Mouse (Mus musculus) neural tube, embryonic 14.5 days (tissue): Measurements from ENCODE around the gene Sgcb. TPM values are rescaled to one million over a fixed set of nuclear protein-coding genes. Genes with fewer than 3 reads are reported as not detected.

Experiments
- ATAC-seq: fragments of 200-750 bp; cut with Nextera tagmentation; 2 replicates; pipeline ENCODE4 v1.8.0; 2017; ENCODE audit warnings: low read depth, mild to moderate bottlenecking, moderate TSS enrichment, moderate library complexity
- H3K27ac ChIP-seq: fragments of 300-500 bp; sonication (generic); 2 replicates; pipeline ENCODE4 v1.5.1; 2014; ENCODE audit warnings: low read depth, mild to moderate bottlenecking, control low read depth, low read length, moderate library complexity, mixed read lengths
- H3K27me3 ChIP-seq: fragments of 300-500 bp; sonication (generic); 2 replicates; pipeline ENCODE4 v1.6.1; 2014; ENCODE audit warnings: low read length; ENCODE audit not compliant: control insufficient read depth, insufficient read depth
- H3K36me3 ChIP-seq: fragments of 300-500 bp; sonication (generic); 2 replicates; pipeline ENCODE4 v1.6.1; 2014; ENCODE audit warnings: low read length, mixed read lengths; ENCODE audit not compliant: control insufficient read depth, insufficient read depth
- H3K4me1 ChIP-seq: fragments of 300-500 bp; sonication (generic); 2 replicates; pipeline ENCODE4 v1.6.1; 2014; ENCODE audit warnings: low read length; ENCODE audit not compliant: control insufficient read depth, insufficient read depth
- H3K4me2 ChIP-seq: fragments of 300-500 bp; sonication (generic); 2 replicates; pipeline ENCODE4 v1.6.1; 2014; ENCODE audit warnings: mild to moderate bottlenecking, low read depth, low read length, control low read depth
- H3K4me3 ChIP-seq: fragments of 300-500 bp; sonication (generic); 2 replicates; pipeline ENCODE4 v1.5.1; 2014; ENCODE audit warnings: low read depth, low read length, control low read depth, mixed read lengths
- H3K9ac ChIP-seq: fragments of 300-500 bp; sonication (generic); replicated peaks from 2 replicates; pipeline ENCODE4 v1.6.1; 2014; ENCODE audit warnings: low read depth, mild to moderate bottlenecking, control low read depth, low read length, mixed read lengths
- H3K9me3 ChIP-seq: fragments of 300-500 bp; sonication (generic); 2 replicates; pipeline ENCODE4 v1.6.1; 2016; ENCODE audit warnings: low read length; ENCODE audit not compliant: control insufficient read depth
- WGBS: fragments of 180-500 bp; shearing (Covaris S2); extraction: QIAGEN DNeasy Blood & Tissue Kit; methylation state at CpG from one replicate; pipeline ENCODE4 v1.1.7; 2014; 5-methylcytosine and 5-hydroxymethylcytosine counted together
- polyA plus RNA-seq: library from polyadenylated mRNA; unstranded; fragments of >200 nt; fragmentation: Nextera tagmentation; extraction: Ambion mirVana; gene quantifications from 2 replicates; pipeline ENCODE4 v1.2.1, GENCODE M21; 2014

Sgcb gene
- polyA plus RNA-seq, 1 experiment from 2014 or later = 57.2 TPM

DNA sequence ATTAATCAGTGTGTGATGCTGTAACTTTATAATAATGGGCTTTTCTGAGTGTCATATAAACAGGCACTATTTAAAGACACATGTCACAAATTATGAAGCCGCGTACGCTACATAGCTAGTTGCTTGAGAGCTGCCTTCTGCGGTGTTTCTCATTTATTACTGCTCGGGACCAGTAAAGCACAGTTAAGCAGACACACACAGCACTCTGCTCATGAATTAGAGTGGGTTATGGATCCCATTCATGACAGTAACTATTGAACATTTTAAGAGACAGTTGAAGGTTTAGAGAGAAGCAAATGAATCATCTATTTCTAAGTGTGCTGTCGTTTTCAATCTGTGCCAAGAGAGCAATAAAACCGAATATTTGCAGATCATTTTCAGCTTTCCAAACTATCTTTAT is 20.7 kb downstream of the Sgcb start:
- ATAC-seq = peak; percentile 56; the same call in 1 of the 2 replicates
- no peaks in the 10 kb centered on the region for H3K9me3 ChIP-seq
- H3K4me1 ChIP-seq = no peaks in the 10 kb centered on the region
- no peak overlapping the region for H3K27ac ChIP-seq
- 60% methylated on average over 7 of the region's 7 CpGs for WGBS
- no peak overlapping the region for H3K4me2 ChIP-seq
- no peaks in the 10 kb centered on the region for H3K27me3 ChIP-seq
- no peak overlapping the region for H3K4me3 ChIP-seq
- no peak overlapping the region for H3K9ac ChIP-seq
- no peaks in the 10 kb centered on the region for H3K36me3 ChIP-seq

DNA sequence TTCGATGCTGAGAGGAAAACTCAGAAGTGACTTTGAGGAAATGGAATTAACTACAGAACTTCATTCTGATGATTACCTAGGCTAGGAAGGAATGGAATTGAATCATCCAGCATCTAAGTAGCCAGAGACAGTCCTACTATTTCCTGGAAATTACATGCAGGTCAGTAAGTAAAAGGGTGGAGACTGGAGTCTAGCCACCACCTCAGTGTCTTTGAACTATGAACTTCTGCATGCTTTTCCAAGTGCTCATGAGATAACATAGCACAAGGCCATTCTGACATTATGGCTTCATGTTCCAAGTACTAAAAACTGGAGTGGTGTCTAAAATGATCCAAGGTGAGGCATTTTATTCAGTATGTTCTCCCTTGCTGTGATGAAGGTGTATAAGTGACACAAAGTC is 22.1 kb downstream of the Sgcb start:
- Histone ChIP-seq H3K27me3 (no peaks in the 10 kb centered on the region), H3K36me3 (no peaks in the 10 kb centered on the region), H3K9me3 (no peaks in the 10 kb centered on the region), H3K27ac (no peak overlapping the region), H3K4me2 (no peak overlapping the region), H3K9ac (no peak overlapping the region), H3K4me1 (no peaks in the 10 kb centered on the region), H3K4me3 (no peak overlapping the region)
- no peak for ATAC-seq
- 87% methylated on average over 1 of the region's 1 CpGs for WGBS

DNA sequence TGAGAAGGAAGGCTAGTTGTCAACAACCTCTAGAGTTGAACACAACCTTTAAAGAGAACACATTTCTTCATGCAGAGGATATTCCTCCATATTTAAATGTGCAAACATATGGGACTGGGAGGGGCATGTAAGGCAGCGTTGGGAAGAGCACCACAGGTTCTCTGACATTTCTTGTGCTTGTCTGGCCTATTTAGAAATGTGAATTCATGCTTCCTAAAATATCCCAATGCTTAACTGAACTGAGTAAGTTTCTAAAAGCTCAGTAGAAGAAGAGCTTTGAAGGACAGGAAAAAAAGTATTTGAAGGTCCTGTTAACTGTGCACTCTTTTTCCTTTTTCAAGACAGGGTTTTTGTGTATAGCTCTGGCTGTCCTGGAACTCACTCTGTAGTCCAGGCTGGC is 28.6 kb downstream of the Sgcb start:
- H3K4me2 ChIP-seq = no peak overlapping the region
- H3K36me3 ChIP-seq = no peaks in the 10 kb centered on the region
- WGBS = 84% methylated on average over 1 of the region's 1 CpGs
- ATAC-seq = no peak
- H3K27me3 ChIP-seq = no peaks in the 10 kb centered on the region
- no peak overlapping the region for H3K4me3 ChIP-seq
- H3K4me1 ChIP-seq = no peaks in the 10 kb centered on the region
- H3K9me3 ChIP-seq = no peaks in the 10 kb centered on the region
- H3K9ac ChIP-seq = no peak overlapping the region
- H3K27ac ChIP-seq = no peak overlapping the region

DNA sequence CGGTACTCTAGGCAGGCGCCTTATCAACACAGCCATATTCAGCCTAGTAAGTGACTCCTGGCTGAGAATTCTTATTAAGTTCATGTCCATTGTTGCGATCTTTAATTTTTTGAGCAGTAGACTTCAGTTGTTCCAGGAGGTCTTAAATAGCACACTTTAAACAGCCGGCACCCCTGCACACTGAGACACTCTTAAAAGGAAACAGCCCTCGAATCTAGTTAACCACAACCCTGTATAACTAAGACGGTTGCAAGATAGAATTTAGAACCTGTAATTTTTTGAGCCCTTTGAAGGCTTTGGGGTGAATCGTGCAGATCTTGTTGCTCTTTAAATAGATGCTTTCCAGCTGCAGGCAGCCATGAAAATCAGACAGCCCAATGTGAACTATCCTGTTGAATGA is 32.4 kb downstream of the Sgcb start:
- Histone ChIP-seq H3K4me1 (no peaks in the 10 kb centered on the region), H3K9me3 (no peaks in the 10 kb centered on the region), H3K27me3 (no peaks in the 10 kb centered on the region), H3K27ac (no peak overlapping the region), H3K4me3 (no peak overlapping the region), H3K9ac (no peak overlapping the region), H3K36me3 (no peaks in the 10 kb centered on the region), H3K4me2 (no peak overlapping the region)
- WGBS = 85% methylated on average over 7 of the region's 7 CpGs
- no peak for ATAC-seq

DNA sequence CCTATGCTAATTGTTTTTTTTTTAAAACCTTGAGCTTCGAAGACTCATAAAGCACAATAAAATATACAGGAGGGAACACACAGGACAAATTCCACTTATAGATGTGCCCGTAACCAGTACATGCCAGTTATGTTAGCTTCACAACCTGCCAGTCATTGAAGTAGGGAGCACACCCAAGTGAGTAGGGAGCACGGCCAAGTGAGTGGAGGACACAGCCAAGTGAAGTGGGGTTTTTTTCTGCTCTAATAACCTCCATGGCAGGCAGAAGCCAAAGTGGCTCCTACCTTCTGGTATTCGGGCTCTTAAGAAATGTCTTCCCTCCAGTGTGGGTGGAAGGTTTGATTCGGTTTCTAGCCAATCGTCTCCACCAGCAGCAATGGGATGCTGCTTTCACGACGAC is 34.3 kb downstream of the Sgcb start:
- ATAC-seq = no peak
- 90% methylated on average over 8 of the region's 8 CpGs for WGBS
- H3K4me2 ChIP-seq = no peak overlapping the region

DNA sequence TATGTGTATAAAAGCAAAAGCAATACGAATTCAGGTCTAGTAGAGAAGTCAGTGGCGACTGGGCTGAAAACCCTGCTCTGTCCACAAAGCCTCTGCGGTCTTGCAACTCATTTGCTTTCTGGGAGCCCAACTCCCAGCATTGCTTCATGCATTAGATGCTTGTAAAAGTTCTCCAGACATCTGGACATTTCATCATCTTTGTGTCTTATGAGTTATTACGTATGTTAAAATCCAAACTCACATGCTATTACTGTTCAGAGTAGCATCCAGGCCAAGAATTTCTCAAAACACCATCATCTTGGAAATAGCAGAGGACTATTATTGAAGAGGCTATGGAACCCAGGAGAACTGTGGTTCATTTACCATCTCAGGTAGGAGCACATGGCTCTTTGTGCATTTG is 36.5 kb downstream of the Sgcb start:
- Histone ChIP-seq H3K9ac (no peak overlapping the region), H3K27ac (no peak overlapping the region), H3K36me3 (no peaks in the 10 kb centered on the region), H3K4me1 (no peaks in the 10 kb centered on the region), H3K4me3 (no peak overlapping the region), H3K27me3 (no peaks in the 10 kb centered on the region), H3K4me2 (no peak overlapping the region), H3K9me3 (no peaks in the 10 kb centered on the region)
- 95% methylated on average over 4 of the region's 4 CpGs for WGBS
- ATAC-seq = no peak

More for the DNA sequence above, 34.3 kb downstream of the Sgcb start:
- Histone ChIP-seq H3K27ac (no peak overlapping the region), H3K4me1 (no peaks in the 10 kb centered on the region), H3K9ac (no peak overlapping the region), H3K4me3 (no peak overlapping the region), H3K9me3 (no peaks in the 10 kb centered on the region), H3K27me3 (no peaks in the 10 kb centered on the region), H3K36me3 (no peaks in the 10 kb centered on the region)

DNA sequence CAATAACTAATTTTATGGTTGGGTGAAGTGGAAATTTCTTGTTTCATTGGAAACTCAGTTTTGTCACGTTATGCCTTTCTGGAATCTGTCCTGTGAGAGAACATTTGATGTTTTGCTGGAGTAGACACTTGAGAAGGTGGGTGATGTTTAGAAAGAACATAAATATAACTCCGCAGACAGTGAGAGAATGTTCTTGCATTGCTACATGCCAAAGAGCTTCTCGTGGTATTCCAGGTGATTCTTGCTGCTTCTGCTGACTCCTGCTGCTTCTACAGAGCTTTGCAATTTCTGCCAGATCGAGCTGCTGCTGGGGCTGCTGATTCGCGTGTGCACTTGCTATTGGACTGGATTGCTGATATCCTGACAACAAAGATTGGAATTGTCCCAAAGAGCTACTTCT is 42.6 kb downstream of the Sgcb start:
- no peak overlapping the region for H3K4me2 ChIP-seq
- ATAC-seq = no peak
- H3K27me3 ChIP-seq = no peaks in the 10 kb centered on the region
- 91% methylated on average over 6 of the region's 6 CpGs for WGBS
- H3K27ac ChIP-seq = no peak overlapping the region
- no peaks in the 10 kb centered on the region for H3K4me1 ChIP-seq
- H3K4me3 ChIP-seq = no peak overlapping the region
- H3K9me3 ChIP-seq = no peaks in the 10 kb centered on the region
- no peaks in the 10 kb centered on the region for H3K36me3 ChIP-seq
- H3K9ac ChIP-seq = no peak overlapping the region

DNA sequence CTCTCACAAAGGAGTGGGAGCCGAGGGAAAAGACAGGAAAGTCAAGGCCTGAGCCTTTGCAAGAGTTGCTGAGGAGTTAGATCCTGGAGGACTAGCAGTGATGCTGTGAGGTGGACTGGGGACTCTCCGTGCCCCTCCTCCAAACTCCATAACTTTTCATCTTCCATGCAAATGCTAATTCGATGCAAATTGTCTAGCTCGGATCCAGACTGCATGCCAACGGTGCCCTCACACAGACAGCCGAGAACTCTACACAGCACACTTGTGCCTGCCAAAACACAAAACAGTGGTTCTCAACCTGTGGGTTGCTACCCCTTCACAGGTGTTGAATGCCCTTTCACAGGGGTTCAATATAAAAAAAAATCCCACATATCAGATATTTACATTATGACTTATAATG is 43.0 kb downstream of the Sgcb start:
- H3K4me3 ChIP-seq = no peak overlapping the region
- H3K4me2 ChIP-seq = no peak overlapping the region
- H3K4me1 ChIP-seq = 0 out of 2 replicates have a peak, but pooled peaks cover under 1% of the 10 kb centered on the region
- whole genome bisulfite sequencing = 80% methylated on average over 6 of the region's 6 CpGs
- no peak overlapping the region for H3K27ac ChIP-seq
- no peaks in the 10 kb centered on the region for H3K9me3 ChIP-seq
- H3K27me3 ChIP-seq = no peaks in the 10 kb centered on the region
- ATAC-seq = no peak
- H3K9ac ChIP-seq = no peak overlapping the region
- H3K36me3 ChIP-seq = no peaks in the 10 kb centered on the region

DNA sequence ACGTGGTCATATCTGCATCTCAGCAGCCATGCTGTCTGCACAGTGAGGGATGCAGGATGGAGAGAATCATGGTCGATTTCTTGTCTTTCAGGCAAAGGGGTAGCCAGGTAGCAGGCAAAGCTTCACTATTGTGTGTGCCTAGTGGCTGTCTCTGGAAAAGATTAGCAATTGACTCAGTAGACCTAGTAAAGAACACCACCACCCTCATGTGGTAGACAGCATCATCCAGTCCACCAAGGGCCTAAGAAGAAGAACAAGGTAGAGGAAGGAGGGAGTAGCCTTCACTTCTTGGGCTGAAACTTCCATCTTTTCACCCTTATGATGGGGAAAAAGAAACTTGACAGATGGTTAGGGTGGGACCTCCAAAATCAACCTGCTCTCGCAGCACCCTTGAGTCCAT is 44.7 kb downstream of the Sgcb start:
- Histone ChIP-seq H3K9ac (no peak overlapping the region), H3K4me3 (no peak overlapping the region), H3K4me2 (no peak overlapping the region), H3K4me1 (0 out of 2 replicates have a peak, but pooled peaks cover 6% of the 10 kb centered on the region), H3K27ac (no peak overlapping the region), H3K36me3 (no peaks in the 10 kb centered on the region), H3K27me3 (no peaks in the 10 kb centered on the region), H3K9me3 (no peaks in the 10 kb centered on the region)
- no peak for ATAC-seq
- WGBS = 83% methylated on average over 3 of the region's 3 CpGs

DNA sequence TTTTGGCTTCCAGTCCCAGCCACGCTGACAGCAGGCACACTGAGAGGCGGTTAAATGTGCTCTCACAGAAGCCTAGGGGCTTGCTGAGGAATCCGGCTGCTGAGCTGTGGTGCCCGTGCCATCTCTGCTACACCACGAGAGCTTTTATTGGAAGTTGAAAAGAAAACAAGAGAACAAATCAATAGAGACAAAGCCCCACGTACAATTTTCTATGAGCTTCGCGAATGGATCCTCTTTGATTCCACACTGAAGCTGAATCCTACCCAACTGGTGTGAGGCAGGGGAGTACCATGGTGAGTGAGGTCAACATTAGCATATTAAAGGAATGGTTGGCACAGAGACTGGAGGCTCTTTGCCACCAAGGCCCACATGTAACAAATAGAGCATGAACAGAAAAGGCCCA is 46.2 kb downstream of the Sgcb start:
- Histone ChIP-seq H3K4me1 (0 out of 2 replicates have a peak, but pooled peaks cover 6% of the 10 kb centered on the region), H3K4me3 (no peak overlapping the region), H3K36me3 (no peaks in the 10 kb centered on the region), H3K4me2 (no peak overlapping the region), H3K27me3 (no peaks in the 10 kb centered on the region), H3K9ac (no peak overlapping the region), H3K9me3 (no peaks in the 10 kb centered on the region), H3K27ac (no peak overlapping the region)
- peak; percentile 42; the same call in 1 of the 2 replicates for ATAC-seq
- 32% methylated on average over 8 of the region's 8 CpGs for WGBS
